Mouse (Mus musculus): ENCODE results near the gene Rasl10a.

- TF ChIP-seq CTCF (IDR thresholded peaks at IDR 0.05; ENCODE audit: low read depth) (no peak), EP300 (IDR thresholded peaks at IDR 0.05; ENCODE audit: low read depth) (no peak; the same call in 1 of the 2 replicates)
Observed at GRCm38 (mm10) chr11:5061413-5062139, 3.6 kb downstream of the Rasl10a start.
